Mouse (Mus musculus) neural tube, embryonic 12.5 days (tissue): ENCODE data around the gene Uqcc3. TPM values are rescaled to one million over a fixed set of nuclear protein-coding genes. Genes with fewer than 3 reads are reported as not detected.

Source experiments
- ATAC-seq: fragments of 200-750 bp; cut with Nextera tagmentation; 2 replicates; pipeline ENCODE4 v1.8.0; 2017; ENCODE audit warnings: low read depth, mild to moderate bottlenecking, moderate TSS enrichment, moderate library complexity; ENCODE audit not compliant: low FRiP score
- H3K27ac ChIP-seq: fragments of 300-500 bp; sonication (generic); 2 replicates; pipeline ENCODE4 v1.5.1; 2016
- H3K27me3 ChIP-seq: fragments of 300-500 bp; sonication (generic); replicated peaks from 2 replicates; pipeline ENCODE4 v1.6.1; 2016; ENCODE audit warnings: mild to moderate bottlenecking
- H3K36me3 ChIP-seq: fragments of 300-500 bp; sonication (generic); 2 replicates; pipeline ENCODE4 v1.6.1; 2016; ENCODE audit warnings: mild to moderate bottlenecking
- H3K4me1 ChIP-seq: fragments of 300-500 bp; sonication (generic); 2 replicates; pipeline ENCODE4 v1.6.1; 2016
- H3K4me2 ChIP-seq: fragments of 300-500 bp; sonication (generic); replicated peaks from 2 replicates; pipeline ENCODE4 v1.6.1; 2016; ENCODE audit warnings: mild to moderate bottlenecking
- H3K4me3 ChIP-seq: fragments of 300-500 bp; sonication (generic); 2 replicates; pipeline ENCODE4 v1.5.1; 2016
- H3K9ac ChIP-seq: fragments of 300-500 bp; sonication (generic); 2 replicates; pipeline ENCODE4 v1.6.1; 2016; ENCODE audit warnings: mild to moderate bottlenecking
- H3K9me3 ChIP-seq: fragments of 300-500 bp; sonication (generic); 2 replicates; pipeline ENCODE4 v1.6.1; 2016; ENCODE audit warnings: mild to moderate bottlenecking
- WGBS: fragments of 180-500 bp; shearing (Covaris S2); methylation state at CpG from one replicate; pipeline ENCODE4 v1.1.7; 2016; 5-methylcytosine and 5-hydroxymethylcytosine counted together
- polyA plus RNA-seq: library from polyadenylated mRNA; unstranded; fragments of >200 nt; fragmentation: Nextera tagmentation; extraction: Ambion mirVana; gene quantifications from 2 replicates; pipeline ENCODE4 v1.2.1, GENCODE M21; 2016

Uqcc3 gene
- polyA plus RNA-seq: 62.2 and 66.0 TPM in 2 replicates

- under 1% methylated on average over 42 of the region's 42 CpGs for WGBS
- H3K36me3 ChIP-seq: peaks cover 16% of the 10 kb centered on the region
- peak; percentile 98 for ATAC-seq
- H3K4me3 ChIP-seq: peak within 1 kb of the TSS; percentile 64
- no peaks in the 10 kb centered on the region for H3K27me3 ChIP-seq
- peak within 1 kb of the TSS; percentile 86 for H3K9ac ChIP-seq
- H3K27ac ChIP-seq: peak within 1 kb of the TSS; percentile 23; the same call in 1 of the 2 replicates
- H3K4me2 ChIP-seq: peak within 1 kb of the TSS; percentile 77
- H3K4me1 ChIP-seq: 0 out of 2 replicates have a peak, but pooled peaks cover 9% of the 10 kb centered on the region
- H3K9me3 ChIP-seq: no peaks in the 10 kb centered on the region
Observed at GRCm38 (mm10) chr19:8880311-8881033, at the start of gene Uqcc3. Uqcc3 (minus strand) TSS chr19:8880923.

GRCm38 (mm10) chr19:8930117-8930516 is 49.4 kb upstream of the Uqcc3 start:
- Histone ChIP-seq H3K27me3 (no peaks in the 10 kb centered on the region), H3K9me3 (no peaks in the 10 kb centered on the region), H3K4me2 (peak overlapping the region; percentile 84), H3K36me3 (peaks cover 34% of the 10 kb centered on the region), H3K27ac (no peak overlapping the region), H3K4me1 (peaks cover 20% of the 10 kb centered on the region), H3K9ac (peak overlapping the region; percentile 72), H3K4me3 (peak overlapping the region; percentile 59)
- peak; percentile 13; the same call in 1 of the 2 replicates for ATAC-seq
- WGBS: 16% methylated on average over 11 of the region's 11 CpGs

- WGBS: under 1% methylated on average over 70 of the region's 74 CpGs
- peak within 1 kb of the TSS; percentile 72 for H3K9ac ChIP-seq
- H3K9me3 ChIP-seq: no peaks in the 10 kb centered on the region
- H3K4me3 ChIP-seq: peak within 1 kb of the TSS; percentile 59
- ATAC-seq: peak; percentile 67
- H3K4me1 ChIP-seq: peaks cover 20% of the 10 kb centered on the region
- H3K27ac ChIP-seq: no peak within 1 kb of the TSS
- peak within 1 kb of the TSS; percentile 84 for H3K4me2 ChIP-seq
- peaks cover 34% of the 10 kb centered on the region for H3K36me3 ChIP-seq
- H3K27me3 ChIP-seq: no peaks in the 10 kb centered on the region
Observed at GRCm38 (mm10) chr19:8929224-8930088, 48.7 kb upstream of the Uqcc3 start, which contains the start of the genes Rom1 and Eml3. Rom1 (minus strand) TSS chr19:8929356. Eml3 (plus strand) TSS chr19:8929552.

- WGBS: 22% methylated on average over 16 of the region's 16 CpGs
- Histone ChIP-seq H3K4me3 (peak overlapping the region; percentile 59), H3K4me1 (peaks cover 20% of the 10 kb centered on the region), H3K9ac (0 out of 2 replicates have a peak overlapping the region, but pooled peaks have one; percentile 72), H3K9me3 (no peaks in the 10 kb centered on the region), H3K27me3 (no peaks in the 10 kb centered on the region), H3K36me3 (peaks cover 31% of the 10 kb centered on the region), H3K27ac (no peak overlapping the region), H3K4me2 (peak overlapping the region; percentile 84)
- ATAC-seq: peak; percentile 31; the same call in 1 of the 2 replicates
Observed at GRCm38 (mm10) chr19:8928689-8929223, 48.0 kb upstream of the Uqcc3 start.

- no peak overlapping the region for H3K4me2 ChIP-seq
- ATAC-seq: no peak
- no peaks in the 10 kb centered on the region for H3K9me3 ChIP-seq
- H3K36me3 ChIP-seq: peaks cover 26% of the 10 kb centered on the region
- no peak overlapping the region for H3K4me3 ChIP-seq
- 91% methylated on average over 12 of the region's 12 CpGs for WGBS
- no peaks in the 10 kb centered on the region for H3K27me3 ChIP-seq
- no peak overlapping the region for H3K27ac ChIP-seq
- H3K9ac ChIP-seq: no peak overlapping the region
- H3K4me1 ChIP-seq: peaks cover 20% of the 10 kb centered on the region
Observed at GRCm38 (mm10) chr19:8927891-8928525, 47.3 kb upstream of the Uqcc3 start.

- Histone ChIP-seq H3K4me1 (peaks cover 21% of the 10 kb centered on the region), H3K4me2 (no peak overlapping the region), H3K36me3 (peaks cover 28% of the 10 kb centered on the region), H3K9ac (no peak overlapping the region), H3K27me3 (no peaks in the 10 kb centered on the region), H3K4me3 (no peak overlapping the region), H3K27ac (no peak overlapping the region), H3K9me3 (no peaks in the 10 kb centered on the region)
- 84% methylated on average over 2 of the region's 2 CpGs for WGBS
- ATAC-seq: no peak
Observed at GRCm38 (mm10) chr19:8926766-8927165, 46.0 kb upstream of the Uqcc3 start.

GRCm38 (mm10) chr19:8921741-8922140 is 41.0 kb upstream of the Uqcc3 start:
- Histone ChIP-seq H3K36me3 (peaks cover 21% of the 10 kb centered on the region), H3K4me3 (0 out of 2 replicates have a peak overlapping the region, but pooled peaks have one; percentile 3), H3K4me1 (peaks cover 13% of the 10 kb centered on the region), H3K4me2 (peak overlapping the region; percentile 71), H3K9me3 (no peaks in the 10 kb centered on the region), H3K27ac (no peak overlapping the region), H3K9ac (0 out of 2 replicates have a peak overlapping the region, but pooled peaks have one; percentile 81), H3K27me3 (no peaks in the 10 kb centered on the region)
- WGBS: 86% methylated on average over 9 of the region's 9 CpGs
- ATAC-seq: no peak

GRCm38 (mm10) chr19:8920836-8921291 is 40.1 kb upstream of the Uqcc3 start:
- no peaks in the 10 kb centered on the region for H3K9me3 ChIP-seq
- peaks cover 13% of the 10 kb centered on the region for H3K4me1 ChIP-seq
- H3K4me2 ChIP-seq: peak overlapping the region; percentile 71
- no peak for ATAC-seq
- peak overlapping the region; percentile 83 for H3K4me3 ChIP-seq
- H3K9ac ChIP-seq: peak overlapping the region; percentile 81
- H3K27ac ChIP-seq: peak overlapping the region; percentile 75
- WGBS: 4% methylated on average over 6 of the region's 6 CpGs
- no peaks in the 10 kb centered on the region for H3K27me3 ChIP-seq
- peaks cover 21% of the 10 kb centered on the region for H3K36me3 ChIP-seq

GRCm38 (mm10) chr19:8920073-8920736 is 39.5 kb upstream of the Uqcc3 start, which contains the start of gene B3gat3:
B3gat3 (plus strand) TSS chr19:8920374.
- no peaks in the 10 kb centered on the region for H3K27me3 ChIP-seq
- WGBS: 2% methylated on average over 50 of the region's 50 CpGs
- peak; percentile 97 for ATAC-seq
- H3K4me3 ChIP-seq: peak within 1 kb of the TSS; percentile 83
- peaks cover 22% of the 10 kb centered on the region for H3K36me3 ChIP-seq
- no peaks in the 10 kb centered on the region for H3K9me3 ChIP-seq
- peak within 1 kb of the TSS; percentile 71 for H3K4me2 ChIP-seq
- peaks cover 13% of the 10 kb centered on the region for H3K4me1 ChIP-seq
- peak within 1 kb of the TSS; percentile 75 for H3K27ac ChIP-seq
- H3K9ac ChIP-seq: peak within 1 kb of the TSS; percentile 81

- no peaks in the 10 kb centered on the region for H3K27me3 ChIP-seq
- H3K4me1 ChIP-seq: peaks cover 13% of the 10 kb centered on the region
- ATAC-seq: no peak
- H3K4me2 ChIP-seq: peak overlapping the region; percentile 71
- 54% methylated on average over 6 of the region's 6 CpGs for WGBS
- H3K4me3 ChIP-seq: peak overlapping the region; percentile 83
- no peak overlapping the region; the same call in 1 of the 2 replicates for H3K9ac ChIP-seq
- H3K9me3 ChIP-seq: no peaks in the 10 kb centered on the region
- H3K27ac ChIP-seq: 0 out of 2 replicates have a peak overlapping the region, but pooled peaks have one; percentile 75
- H3K36me3 ChIP-seq: peaks cover 28% of the 10 kb centered on the region
Observed at GRCm38 (mm10) chr19:8919684-8920072, 39.0 kb upstream of the Uqcc3 start.

- Histone ChIP-seq H3K9me3 (no peaks in the 10 kb centered on the region), H3K36me3 (peaks cover 34% of the 10 kb centered on the region), H3K27me3 (no peaks in the 10 kb centered on the region), H3K9ac (no peak overlapping the region), H3K4me2 (no peak overlapping the region), H3K27ac (no peak overlapping the region), H3K4me3 (no peak overlapping the region), H3K4me1 (peaks cover 13% of the 10 kb centered on the region)
- WGBS: 95% methylated on average over 3 of the region's 3 CpGs
- ATAC-seq: no peak
Observed at GRCm38 (mm10) chr19:8919000-8919399, 38.3 kb upstream of the Uqcc3 start.
